Mouse (Mus musculus) intestine, embryonic 14.5 days (tissue): Measurements from ENCODE around the gene Gbf1. TPM values are rescaled to one million over a fixed set of nuclear protein-coding genes. Genes with fewer than 3 reads are reported as not detected.

ENCODE experiments used
- polyA plus RNA-seq: library from polyadenylated mRNA; unstranded; fragments of >200 nt; fragmentation: Nextera tagmentation; extraction: Ambion mirVana; gene quantifications from 2 replicates; pipeline ENCODE4 v1.2.1, GENCODE M21; 2014

The Gbf1 gene
- polyA plus RNA-seq, 1 experiment from 2014 or later: 41.6 TPM

Other genes starting within 250 kb of the Gbf1 start
- 15.0 and 16.6 TPM in 2 replicates for gene Armh3, start 154.0 kb upstream of the Gbf1 start, polyA plus RNA-seq
- 4.7 and 5.2 TPM in 2 replicates for gene Hps6, start 149.0 kb upstream of the Gbf1 start, polyA plus RNA-seq
- gene Pprc1, start 107.6 kb upstream of the Gbf1 start, polyA plus RNA-seq: 48.8 and 51.0 TPM in 2 replicates
- gene Ldb1, start 107.3 kb upstream of the Gbf1 start, polyA plus RNA-seq: 65.6 and 74.6 TPM in 2 replicates
- gene Nolc1, start 76.6 kb upstream of the Gbf1 start, polyA plus RNA-seq: 109 and 110 TPM in 2 replicates
- gene Elovl3, start 20.6 kb upstream of the Gbf1 start, polyA plus RNA-seq: not detected in 2 replicates
- not detected in 2 replicates for gene Pitx3, start 4.2 kb upstream of the Gbf1 start, polyA plus RNA-seq
- 7.9 and 9.2 TPM in 2 replicates for gene Nfkb2, start 151.8 kb downstream of the Gbf1 start, polyA plus RNA-seq
- gene Psd, start 174.6 kb downstream of the Gbf1 start, polyA plus RNA-seq: 36.4 and 43.9 TPM in 2 replicates
- 17.5 and 17.7 TPM in 2 replicates for gene Fbxl15, start 175.7 kb downstream of the Gbf1 start, polyA plus RNA-seq
- 154 and 176 TPM in 2 replicates for gene Cuedc2, start 186.2 kb downstream of the Gbf1 start, polyA plus RNA-seq
- gene Mfsd13a, start 188.6 kb downstream of the Gbf1 start, polyA plus RNA-seq: 12.3 and 12.7 TPM in 2 replicates
- gene 2310034G01Rik, start 197.8 kb downstream of the Gbf1 start, polyA plus RNA-seq: 1.7 and 2.0 TPM in 2 replicates
- 127 and 142 TPM in 2 replicates for gene Actr1a, start 243.2 kb downstream of the Gbf1 start, polyA plus RNA-seq
- 30.3 and 32.3 TPM in 2 replicates for gene Sufu, start 244.4 kb downstream of the Gbf1 start, polyA plus RNA-seq